Mouse (Mus musculus) left cerebral cortex, adult 18-20 months (tissue): ENCODE measurements around the gene Wls. TPM values are rescaled to one million over a fixed set of nuclear protein-coding genes. Genes with fewer than 3 reads are reported as not detected.

ENCODE experiments used
- DNase-seq, 2 experiments: peaks; one replicate each; pipeline ENCODE4 v3.0.0; 2021 to 2022; ENCODE audit warnings: low spot score in 2 of 2, mixed read lengths in 1 of 2
- long read RNA-seq, 2 experiments: library from polyadenylated mRNA; stranded (forward); transcript quantifications; one replicate each; pipeline ENCODE4 v2.0.0; 2021
- total RNA-seq, 2 experiments: library from RNA; stranded (reverse); gene quantifications; 2 replicates each; pipeline ENCODE4 v1.2.3; 2021

Gene Wls
- total RNA-seq: 10 to 100 TPM; 39.7 to 40.5 TPM
- long read RNA-seq, experiment 1, transcript Wls-201 (12 exons, 3,559 nt): major isoform, 24 of 34 reads
- long read RNA-seq, experiment 1, partial matches to known transcripts: 2 of 34 reads
- long read RNA-seq, experiment 1, other reads (novel, unspliced or antisense): 5 of 34 reads
- long read RNA-seq, experiment 2, transcript Wls-201 (12 exons, 3,559 nt): major isoform, 13 of 21 reads
- long read RNA-seq, experiment 2, partial matches to known transcripts: 0 of 21 reads
- long read RNA-seq, experiment 2, other reads (novel, unspliced or antisense): 3 of 21 reads

GRCm38 (mm10) chr3:159839481-159839880 is at the start of gene Wls:
Wls (plus strand) TSS chr3:159839672.
- DNase-seq: peak; percentile 75 to 80

- DNase-seq: no peak
Observed at GRCm38 (mm10) chr3:159789781-159790180, 49.7 kb upstream of the Wls start.

- DNase-seq: no peak
Observed at GRCm38 (mm10) chr3:159831535-159831934, 7.9 kb upstream of the Wls start.

DNA sequence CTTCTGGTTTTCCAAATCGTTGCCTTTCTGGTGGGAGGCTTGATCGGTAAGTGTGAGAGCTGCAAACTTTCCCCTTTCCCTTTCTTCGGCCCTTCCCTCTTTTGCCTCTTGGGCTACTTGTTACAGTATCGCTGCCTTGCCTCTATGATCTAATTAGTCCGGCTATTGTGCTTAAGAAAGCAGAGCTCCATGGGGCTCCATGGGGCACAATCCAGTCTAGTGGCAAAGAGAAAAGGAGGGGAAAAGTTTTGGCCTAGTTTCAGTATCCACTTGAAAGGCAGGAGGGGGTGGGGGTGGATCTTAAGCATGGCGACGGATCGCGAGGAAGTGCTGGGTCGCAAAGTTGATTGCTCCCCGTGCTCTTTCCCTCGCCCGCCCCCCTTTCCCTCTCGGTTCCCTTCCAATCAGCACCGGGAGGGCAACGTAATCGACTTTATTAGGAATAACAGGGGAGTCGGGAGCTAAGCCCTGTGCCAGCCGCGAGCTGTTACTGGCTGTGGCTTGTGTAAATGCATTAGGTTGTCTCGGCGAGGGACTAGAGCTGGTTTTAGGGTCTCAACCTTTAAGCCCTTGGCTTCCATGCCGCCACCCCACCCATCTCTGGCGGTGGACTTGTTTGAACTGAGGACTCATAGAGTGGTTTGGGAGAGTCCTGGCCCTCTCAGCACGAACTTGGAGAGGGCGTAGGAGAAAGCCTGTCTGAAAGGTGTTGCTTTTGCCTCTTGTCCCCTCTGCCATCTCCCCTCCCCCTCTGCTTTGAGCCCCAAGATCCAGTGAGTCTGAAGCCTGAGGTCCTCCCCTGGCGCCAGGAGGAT is 737 bp downstream of the Wls start:
- DNase-seq: peak; percentile 10 to 20

GRCm38 (mm10) chr3:159840817-159841390 is 1.4 kb downstream of the Wls start:
- DNase-seq: peak; percentile 7 to 21

DNA sequence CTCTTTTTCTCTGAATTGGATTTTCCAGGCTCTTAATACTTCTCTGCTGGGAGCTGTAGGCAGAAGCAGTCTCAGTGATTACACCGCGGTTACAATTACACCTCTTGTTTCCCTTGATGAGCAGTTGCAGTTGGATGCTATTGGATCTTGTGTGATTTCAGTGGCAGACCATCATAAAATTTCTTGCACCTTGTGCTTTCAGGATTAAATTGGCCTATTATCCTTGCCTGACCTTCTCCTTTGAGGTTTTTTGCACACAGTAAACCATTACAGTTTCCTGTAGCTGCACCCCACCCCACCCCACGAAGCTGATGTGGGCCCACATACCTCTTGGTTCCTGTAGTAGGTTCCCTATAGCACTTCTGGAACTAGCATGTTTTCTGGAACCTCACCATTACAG is 2.0 kb downstream of the Wls start:
- no peak for DNase-seq

GRCm38 (mm10) chr3:159843135-159843534 is 3.7 kb downstream of the Wls start:
- DNase-seq: no peak

GRCm38 (mm10) chr3:159847410-159848016 is 8.0 kb downstream of the Wls start:
- DNase-seq: no peak

GRCm38 (mm10) chr3:159848156-159848555 is 8.7 kb downstream of the Wls start:
- no peak for DNase-seq

GRCm38 (mm10) chr3:159851476-159851875 is 12.0 kb downstream of the Wls start:
- DNase-seq: no peak

- no peak for DNase-seq
Observed at GRCm38 (mm10) chr3:159851980-159852379, 12.5 kb downstream of the Wls start.

- no peak for DNase-seq
Observed at GRCm38 (mm10) chr3:159857112-159857511, 17.6 kb downstream of the Wls start.

GRCm38 (mm10) chr3:159865691-159866090 is 26.2 kb downstream of the Wls start:
- no peak for DNase-seq

GRCm38 (mm10) chr3:159878983-159879382 is 39.5 kb downstream of the Wls start:
- DNase-seq: no peak

GRCm38 (mm10) chr3:159883325-159883724 is 43.9 kb downstream of the Wls start:
- no peak for DNase-seq

DNA sequence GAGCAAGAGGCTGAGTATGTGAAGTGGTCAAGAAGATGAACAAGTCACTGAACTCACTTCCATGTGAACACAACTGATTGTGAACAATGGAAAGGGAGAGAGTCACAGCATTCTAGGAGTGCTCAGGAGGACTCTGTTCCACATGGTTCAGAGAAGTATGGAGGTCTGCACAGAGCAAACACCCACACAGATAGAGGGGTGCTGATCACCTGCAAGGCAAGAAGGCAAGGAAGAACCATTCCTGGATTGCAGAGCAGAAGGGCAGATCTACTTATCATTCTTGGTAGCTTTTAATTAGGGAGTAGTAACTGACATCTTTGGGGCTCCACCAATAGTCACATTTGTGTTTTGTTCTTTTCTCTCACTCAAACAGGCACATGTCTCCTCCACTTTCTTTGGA is 45.3 kb downstream of the Wls start:
- no peak for DNase-seq

DNA sequence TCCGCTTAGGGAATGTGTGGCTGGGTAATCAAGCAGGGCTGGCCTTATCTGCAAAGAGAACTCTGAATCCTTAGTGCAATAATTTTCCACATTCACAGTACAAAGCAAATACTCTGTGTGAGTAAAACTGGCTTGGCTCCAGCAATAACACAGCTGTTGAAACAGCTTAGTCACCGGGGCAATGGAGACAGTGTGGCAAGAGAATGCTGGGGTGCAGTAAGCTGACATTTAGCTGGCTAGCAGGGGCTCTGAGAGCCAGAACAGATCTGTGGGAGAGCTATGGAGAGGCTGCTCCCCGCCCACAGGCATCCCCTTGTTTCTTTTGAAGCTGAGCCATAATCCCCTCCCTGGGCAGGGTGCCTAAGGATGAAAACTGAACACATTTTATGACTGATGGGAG is 45.8 kb downstream of the Wls start:
- peak; percentile 75 to 78 for DNase-seq

GRCm38 (mm10) chr3:159885781-159886400 is 46.4 kb downstream of the Wls start:
- DNase-seq: no peak

DNA sequence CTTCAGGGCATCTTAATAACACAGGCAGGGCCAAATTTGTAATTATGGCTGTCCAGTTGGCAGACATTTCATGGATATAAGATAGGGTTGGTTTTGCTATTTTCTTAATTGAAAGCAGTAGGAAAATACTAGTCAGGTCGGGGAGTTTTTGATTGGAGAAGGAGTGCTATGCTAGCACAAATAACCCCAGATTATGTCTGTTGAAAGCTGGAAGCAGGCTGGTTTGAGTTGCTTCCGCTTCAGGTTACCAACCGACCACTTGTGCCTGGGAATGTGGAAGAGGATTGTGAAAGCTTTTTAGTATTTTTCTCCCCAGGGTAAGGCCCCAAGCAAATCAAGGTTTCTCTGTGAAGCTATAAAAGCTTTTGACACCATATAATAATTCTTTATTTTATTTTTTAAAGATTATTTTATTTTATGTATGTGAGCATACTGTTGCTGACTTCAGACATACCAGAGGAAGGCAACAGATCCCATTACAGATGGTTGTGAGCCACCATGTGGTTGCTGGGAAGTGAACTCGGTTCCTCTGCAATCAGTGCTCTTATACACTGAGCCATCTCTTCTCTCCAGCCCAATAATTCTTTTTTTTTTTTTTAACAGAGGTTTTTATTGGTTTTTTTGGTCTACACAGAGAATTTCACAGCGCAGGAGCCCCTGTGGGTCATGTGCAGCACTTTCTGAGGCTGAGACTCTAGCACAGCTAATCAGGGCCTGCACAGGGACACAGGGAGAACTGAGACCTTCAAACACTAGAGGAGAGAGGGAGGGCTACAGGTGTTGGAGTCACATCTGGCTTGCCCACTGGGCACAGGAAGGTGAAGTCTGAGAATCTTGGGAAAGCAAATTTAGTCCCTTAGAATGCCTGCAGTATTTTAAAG is 50.9 kb downstream of the Wls start:
- no peak for DNase-seq

- DNase-seq: no peak
Observed at GRCm38 (mm10) chr3:159891057-159891752, 51.7 kb downstream of the Wls start.
